Mouse (Mus musculus) right cerebral cortex, adult 2 months (tissue): Measurements from ENCODE around the gene Zfp287.

Experiments
- DNase-seq, 2 experiments: peaks; one replicate each; pipeline ENCODE4 v3.0.0; 2021 to 2022; ENCODE audit warnings: low spot score in 2 of 2

Gene Zfp287

GRCm38 (mm10) chr11:62701218-62701617 lies 30.5 kb downstream of the Zfp287 start:
- no peak for DNase-seq

GRCm38 (mm10) chr11:62699749-62700148 lies 32.0 kb downstream of the Zfp287 start:
- DNase-seq = no peak

DNA sequence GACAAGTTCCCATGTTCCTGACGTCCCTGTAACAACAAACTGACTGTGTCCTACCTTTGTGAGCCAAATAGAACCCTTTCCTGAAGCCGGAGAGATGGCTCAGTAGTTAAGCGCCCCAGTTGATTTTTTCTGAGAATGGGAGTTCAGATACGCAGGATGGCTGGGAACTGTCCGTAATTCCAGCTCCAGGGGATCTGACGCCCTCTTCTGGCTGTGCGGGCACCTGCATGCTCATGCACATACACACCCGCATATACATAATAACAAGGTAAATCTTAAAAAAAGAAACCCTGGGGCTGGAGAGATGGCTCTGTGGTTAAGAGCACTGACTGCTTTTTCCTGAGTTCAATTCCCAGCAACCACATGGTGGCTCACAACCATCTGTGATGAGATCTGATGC lies 36.6 kb downstream of the Zfp287 start:
- no peak for DNase-seq

- DNase-seq = peak; percentile 35 to 37
Observed at GRCm38 (mm10) chr11:62693299-62694184, 38.2 kb downstream of the Zfp287 start.

DNA sequence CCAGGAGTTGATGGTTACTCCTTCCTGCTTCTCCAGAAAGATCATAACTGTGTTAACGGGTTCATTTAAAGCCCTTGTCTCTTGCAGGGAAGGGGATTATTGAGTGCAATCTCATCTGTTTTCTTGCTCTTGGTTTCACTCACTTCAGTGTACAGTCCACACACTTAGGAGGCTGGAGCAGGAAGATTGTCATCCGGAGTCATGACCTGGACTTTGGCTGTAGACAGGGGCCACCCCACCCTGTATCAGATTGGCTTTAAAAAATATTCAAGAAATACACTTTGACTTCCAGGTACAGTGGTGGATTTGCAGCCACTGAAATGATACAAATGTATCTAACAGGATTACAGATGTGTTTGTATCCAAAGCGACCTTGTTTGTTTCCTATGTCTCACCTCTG lies 40.1 kb downstream of the Zfp287 start:
- DNase-seq = no peak

GRCm38 (mm10) chr11:62679954-62680353 lies 51.8 kb downstream of the Zfp287 start:
- no peak for DNase-seq

DNA sequence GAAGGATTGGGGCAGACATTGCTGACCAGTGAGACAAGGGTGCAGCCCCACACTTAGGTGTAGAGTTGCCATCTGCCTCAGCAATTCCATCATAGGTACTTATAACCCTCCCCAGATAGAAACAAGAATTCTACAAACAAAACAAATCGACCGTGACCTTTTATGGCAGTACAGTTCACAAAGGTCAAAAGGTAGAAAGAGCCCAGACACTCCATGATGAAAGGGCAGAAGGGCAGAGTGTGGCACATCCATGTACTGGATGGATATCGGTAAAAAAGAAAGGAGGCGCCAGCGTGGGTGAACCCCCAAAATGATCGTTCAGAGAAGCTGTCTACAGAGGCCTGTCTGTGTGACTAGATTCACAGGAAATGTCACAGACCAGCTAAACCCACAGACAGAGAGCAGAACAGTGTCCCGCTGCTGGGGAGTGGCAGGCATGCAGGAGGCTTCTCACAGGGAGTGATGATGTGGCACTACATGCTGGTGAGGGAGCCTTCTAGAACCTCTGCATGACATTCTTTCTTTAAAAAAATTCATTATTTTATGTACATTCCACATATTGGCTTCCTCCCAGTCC lies 52.8 kb downstream of the Zfp287 start:
- no peak for DNase-seq

DNA sequence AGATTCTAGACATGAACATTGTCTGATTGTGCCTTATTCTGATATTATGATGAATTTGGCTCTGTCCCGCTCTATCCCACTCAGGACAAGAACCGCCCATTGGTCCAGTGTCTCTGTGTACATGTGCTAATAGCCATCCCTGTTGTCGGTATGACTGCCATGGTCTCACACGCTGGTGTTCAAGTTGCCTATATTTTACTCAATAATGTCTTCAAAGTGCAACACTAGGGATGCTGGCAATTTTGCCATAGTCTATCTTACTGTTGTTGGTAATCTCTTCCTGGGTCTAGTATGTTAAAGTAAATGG lies 55.5 kb downstream of the Zfp287 start:
- DNase-seq = no peak

DNA sequence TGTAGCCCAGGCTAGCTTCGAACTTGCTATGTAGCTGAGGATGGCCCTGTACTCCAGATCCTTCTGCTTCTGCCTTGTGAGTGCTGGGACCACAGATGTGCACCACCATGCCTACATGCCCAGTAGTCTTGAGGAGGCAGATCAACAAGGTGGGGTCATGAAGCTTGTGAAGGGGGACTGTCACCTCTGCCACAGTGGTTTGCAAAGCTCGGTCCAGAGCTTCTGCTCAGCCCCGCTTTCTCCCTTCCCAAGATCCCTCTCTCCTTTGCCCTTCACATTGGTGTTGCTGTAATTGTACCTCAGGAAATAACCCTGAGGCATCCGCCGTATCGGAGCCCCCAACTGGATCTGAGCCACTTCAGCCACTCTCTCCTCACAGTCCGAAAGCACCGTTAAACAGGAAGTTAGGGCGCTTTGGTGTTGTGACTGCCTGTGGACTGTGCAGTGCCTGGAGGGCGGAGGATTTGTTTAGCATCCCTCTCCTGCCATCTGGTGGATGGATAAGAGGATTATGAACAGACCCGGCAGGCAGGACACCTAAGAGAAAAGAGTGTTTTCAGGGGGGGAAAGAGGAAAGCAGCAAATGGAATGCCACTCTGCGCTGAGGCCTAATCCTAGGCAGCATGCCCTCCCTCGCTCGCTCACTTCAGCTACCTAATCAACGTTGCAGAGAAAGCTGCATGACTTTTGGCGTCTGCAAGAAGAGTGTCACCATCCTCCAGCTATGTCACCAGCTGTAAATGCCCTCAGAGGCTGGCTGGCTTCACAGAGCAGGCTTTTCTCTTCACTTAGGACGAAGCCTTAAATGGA lies 56.0 kb downstream of the Zfp287 start:
- peak; percentile 72 to 74 for DNase-seq

DNA sequence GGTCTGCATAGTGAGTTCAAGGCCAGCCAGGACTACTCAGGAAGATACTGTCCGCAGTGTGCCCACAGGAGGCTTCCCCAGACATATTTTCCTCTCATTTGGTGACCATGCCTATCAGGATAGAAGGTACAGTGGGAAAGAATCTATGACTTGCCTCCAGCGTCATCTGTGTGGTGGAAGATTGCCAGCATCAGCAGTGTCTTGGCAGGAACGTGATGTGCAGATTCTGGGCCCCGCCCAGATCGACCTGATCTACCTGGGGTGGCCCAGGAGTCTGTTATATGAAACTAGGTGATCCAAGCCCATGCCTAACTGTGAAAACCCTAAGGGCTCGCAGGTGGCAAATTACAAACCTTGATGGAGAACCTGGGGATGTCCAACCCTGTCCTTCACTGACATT lies 61.7 kb downstream of the Zfp287 start:
- no peak for DNase-seq

DNA sequence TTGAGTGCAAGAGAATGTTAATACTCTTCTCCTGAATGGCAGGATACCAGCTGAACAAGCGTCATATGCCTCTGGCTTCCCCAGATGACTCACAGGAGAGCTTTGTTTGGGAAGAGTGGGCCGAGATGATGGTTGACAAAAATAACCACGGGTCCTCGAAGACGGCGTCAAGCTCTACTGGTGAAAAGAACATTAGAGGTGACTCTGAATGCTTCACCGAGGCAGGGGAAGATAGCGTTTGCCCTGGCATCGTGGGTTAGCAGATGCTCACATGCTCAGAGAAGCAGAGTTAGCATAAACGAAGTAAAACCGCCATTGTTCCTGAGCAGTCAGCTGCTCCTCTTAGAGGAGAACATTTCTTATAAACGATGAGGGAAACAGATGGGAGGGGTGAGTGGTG lies 62.2 kb downstream of the Zfp287 start:
- peak; percentile 82 to 84 for DNase-seq

- no peak for DNase-seq
Observed at GRCm38 (mm10) chr11:62668986-62669385, 62.7 kb downstream of the Zfp287 start.

- no peak for DNase-seq
Observed at GRCm38 (mm10) chr11:62664250-62664649, 67.5 kb downstream of the Zfp287 start.

DNA sequence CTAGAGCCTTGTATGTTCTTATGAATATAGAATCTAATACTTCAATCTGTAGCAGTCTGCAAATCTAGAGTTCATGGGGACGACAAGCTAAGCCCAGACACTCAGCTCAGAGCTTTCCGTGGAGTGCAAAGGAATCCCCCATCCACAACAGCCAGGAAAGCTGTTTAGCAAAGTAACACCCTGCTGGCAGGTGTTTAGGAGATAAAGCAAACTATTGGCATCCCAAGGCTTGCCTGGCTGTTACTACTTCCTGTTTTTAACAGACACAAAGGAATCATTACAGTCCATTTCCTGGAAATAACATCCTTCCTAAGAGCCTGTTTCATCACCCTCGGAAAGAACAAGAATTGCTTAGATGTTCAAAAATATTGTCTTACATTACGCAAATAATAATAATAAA lies 70.8 kb downstream of the Zfp287 start:
- no peak for DNase-seq

DNA sequence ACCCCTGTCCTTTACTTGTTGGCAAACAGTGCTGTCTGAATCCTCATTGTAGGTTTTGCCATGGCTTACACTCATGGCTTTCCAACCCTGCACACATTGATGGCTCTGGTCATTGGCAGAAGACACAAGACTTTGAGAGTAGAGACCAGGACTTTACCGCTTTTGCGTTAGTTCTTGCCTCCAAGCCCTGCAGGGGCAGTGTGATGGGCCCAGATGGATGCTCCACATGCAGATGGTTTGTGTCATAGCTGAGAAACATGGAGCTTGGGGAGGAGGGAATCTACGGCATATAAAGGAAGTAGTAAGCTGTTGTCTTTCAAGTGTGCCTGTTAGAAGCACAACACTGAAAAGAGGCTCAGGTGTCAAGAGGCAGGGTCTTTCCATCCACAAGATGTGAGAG lies 79.6 kb downstream of the Zfp287 start:
- no peak for DNase-seq

DNA sequence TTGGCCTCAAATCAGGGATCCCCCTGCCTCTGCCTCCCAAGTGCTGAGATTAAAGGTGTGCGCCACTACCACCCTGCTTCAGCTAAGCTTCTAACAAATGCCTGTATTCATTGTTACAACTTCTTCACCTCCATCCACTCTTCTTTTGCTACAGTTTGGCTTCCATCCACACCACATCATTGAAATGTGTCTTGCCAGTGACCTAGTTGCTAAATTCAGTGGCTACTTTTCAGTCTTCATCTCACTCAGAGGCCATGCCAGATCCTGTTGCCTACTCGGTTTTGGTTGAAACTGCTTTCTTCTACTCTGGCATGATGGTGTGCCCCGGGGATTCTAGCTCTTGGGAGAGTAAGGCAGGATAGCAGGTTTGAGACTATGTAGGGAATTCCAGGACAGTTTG lies 80.1 kb downstream of the Zfp287 start:
- no peak for DNase-seq
